ENCODE assay signal across 14 mouse cellular contexts in the genomic region with DNA sequence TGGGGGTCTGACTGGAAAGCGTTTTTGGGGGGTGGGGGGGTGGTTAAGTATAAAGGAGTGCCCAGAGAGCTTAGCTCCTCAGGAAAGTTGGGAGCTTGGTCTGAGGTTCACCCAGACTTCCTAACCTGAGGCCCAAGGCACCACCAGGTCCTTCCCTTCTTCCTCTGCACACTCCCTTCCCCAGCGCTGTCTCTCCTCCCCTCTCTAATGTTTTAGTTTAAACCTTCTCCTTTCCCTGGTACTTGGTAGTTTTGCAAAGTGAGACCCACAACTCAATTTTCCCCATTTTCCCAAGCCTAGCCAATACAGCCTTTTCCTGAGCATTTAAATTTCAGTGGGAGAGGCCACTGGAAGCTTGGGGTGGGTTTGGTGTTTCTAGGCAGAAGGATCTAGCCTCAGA. TPM values are rescaled to one million over a fixed set of nuclear protein-coding genes. Genes with fewer than 3 reads are reported as not detected.
DNase-seq lines count a peak whose midpoint lies in the region; ATAC-seq lines count a peak whose summit lies in the region.
"Had no signal": no experiment of that assay in that cellular context is flagged by ENCODE, and none has a peak within 500 bp of the region (broad histone marks: within the 10 kb centered on the region; RNA-seq: fewer than 3 reads in every experiment).

No protein-coding gene starts in this region.

- no peaks in the 10 kb centered on the region for H3K9me3 ChIP-seq in intestine, embryonic 14.5 days (ENCODE audit: control insufficient read depth, low read length)
- H3K9me3 ChIP-seq in intestine, embryonic 15.5 days, result no peaks in the 10 kb centered on the region
- no peaks in the 10 kb centered on the region for H3K9me3 ChIP-seq in forebrain, embryonic 15.5 days
- H3K9me3 ChIP-seq in midbrain, embryonic 10.5 days (replicated peaks), result no peaks in the 10 kb centered on the region
- no peaks in the 10 kb centered on the region for H3K9me3 ChIP-seq in neural tube, embryonic 15.5 days (replicated peaks)

- no peaks in the 10 kb centered on the region for H3K36me3 ChIP-seq in intestine, embryonic 14.5 days (ENCODE audit: control insufficient read depth, insufficient read depth, low read length)
- no peaks in the 10 kb centered on the region for H3K36me3 ChIP-seq in intestine, embryonic 15.5 days
- no peaks in the 10 kb centered on the region for H3K36me3 ChIP-seq in forebrain, embryonic 15.5 days
- no peaks in the 10 kb centered on the region for H3K36me3 ChIP-seq in midbrain, embryonic 10.5 days
- H3K36me3 ChIP-seq in neural tube, embryonic 15.5 days, result no peaks in the 10 kb centered on the region

- no peak overlapping the region for H3K27ac ChIP-seq in intestine, embryonic 14.5 days (ENCODE audit: low read depth)
- no peak overlapping the region for H3K27ac ChIP-seq in intestine, embryonic 15.5 days
- peak overlapping the region; percentile 74 for H3K27ac ChIP-seq in forebrain, embryonic 15.5 days (replicated peaks)
- H3K27ac ChIP-seq in midbrain, embryonic 10.5 days (replicated peaks), result peak overlapping the region; percentile 77
- no peak overlapping the region for H3K27ac ChIP-seq in neural tube, embryonic 15.5 days (replicated peaks)

- peak; percentile 52 for DNase-seq in intestine, embryonic 14.5 days (ENCODE audit: low spot score)
- peak; percentile 33 for DNase-seq in midbrain, embryonic 10.5 days (ENCODE audit: low spot score)
- no peak for DNase-seq in heart, postnatal 25 days (ENCODE audit: low spot score)
- no peak for DNase-seq in ovary, postnatal 14 days (ENCODE audit: low spot score)
- DNase-seq: adrenal gland, postnatal 14 days; gastrocnemius, postnatal 36 days; heart, postnatal 14 days; kidney, postnatal 14 days; thymus, postnatal 25 days had no signal

- intact Hi-C loops in heart, postnatal 25 days (cut with DNase I), result loop anchor here (10.0 kb wide), 1 partner anchor 555 kb away; a partner anchor contains a TSS

- H3K4me3 ChIP-seq in intestine, embryonic 14.5 days (ENCODE audit: low read depth, low read length), result no peak overlapping the region
- H3K4me3 ChIP-seq in intestine, embryonic 15.5 days (replicated peaks), result no peak overlapping the region
- H3K4me3 ChIP-seq in forebrain, embryonic 15.5 days, result peak overlapping the region; percentile 58
- H3K4me3 ChIP-seq in midbrain, embryonic 10.5 days, result peak overlapping the region; percentile 66
- peak overlapping the region; percentile 10; the same call in 1 of the 2 replicates for H3K4me3 ChIP-seq in neural tube, embryonic 15.5 days (replicated peaks)
- H3K4me3 ChIP-seq: megakaryocyte, embryonic 14.5 days had no signal

- H3K27me3 ChIP-seq in intestine, embryonic 14.5 days (replicated peaks; ENCODE audit: control insufficient read depth, insufficient read depth, low read length), result peaks cover 100% of the 10 kb centered on the region
- H3K27me3 ChIP-seq in intestine, embryonic 15.5 days (replicated peaks), result peaks cover 84% of the 10 kb centered on the region
- peaks cover 10% of the 10 kb centered on the region for H3K27me3 ChIP-seq in forebrain, embryonic 15.5 days
- H3K27me3 ChIP-seq in midbrain, embryonic 10.5 days (ENCODE audit: low read depth, poor library complexity, severe bottlenecking), result peaks cover 100% of the 10 kb centered on the region
- peaks cover 69% of the 10 kb centered on the region for H3K27me3 ChIP-seq in neural tube, embryonic 15.5 days (replicated peaks)

- no peak overlapping the region for H3K4me2 ChIP-seq in intestine, embryonic 14.5 days (ENCODE audit: low read length)
- no peak overlapping the region for H3K4me2 ChIP-seq in intestine, embryonic 15.5 days (replicated peaks)
- H3K4me2 ChIP-seq in forebrain, embryonic 15.5 days (replicated peaks), result peak overlapping the region; percentile 50
- H3K4me2 ChIP-seq in neural tube, embryonic 15.5 days, result peak overlapping the region; percentile 33

- ATAC-seq in intestine, embryonic 14.5 days (replicated peaks; ENCODE audit: low FRiP score, low TSS enrichment, low read depth), result no peak
- ATAC-seq in intestine, embryonic 15.5 days, result no peak
- ATAC-seq in forebrain, embryonic 15.5 days (replicated peaks), result no peak
- ATAC-seq in neural tube, embryonic 15.5 days (ENCODE audit: low FRiP score), result no peak
- no peak for ATAC-seq in megakaryocyte-erythroid progenitor cell, adult 5-6 weeks (replicated peaks; ENCODE audit: low FRiP score, low TSS enrichment, poor library complexity, severe bottlenecking)

- H3K4me1 ChIP-seq in intestine, embryonic 14.5 days (replicated peaks; ENCODE audit: control insufficient read depth, insufficient read depth, low read length), result peaks cover 6% of the 10 kb centered on the region; the same call in 1 of the 2 replicates
- H3K4me1 ChIP-seq in intestine, embryonic 15.5 days (replicated peaks), result peaks cover 19% of the 10 kb centered on the region
- peaks cover 52% of the 10 kb centered on the region for H3K4me1 ChIP-seq in forebrain, embryonic 15.5 days
- peaks cover 61% of the 10 kb centered on the region for H3K4me1 ChIP-seq in midbrain, embryonic 10.5 days
- peaks cover 36% of the 10 kb centered on the region for H3K4me1 ChIP-seq in neural tube, embryonic 15.5 days

- H3K9ac ChIP-seq in intestine, embryonic 14.5 days (ENCODE audit: low read length), result no peak overlapping the region
- no peak overlapping the region for H3K9ac ChIP-seq in intestine, embryonic 15.5 days
- H3K9ac ChIP-seq in forebrain, embryonic 15.5 days (replicated peaks), result peak overlapping the region; percentile 44
- no peak overlapping the region for H3K9ac ChIP-seq in neural tube, embryonic 15.5 days (replicated peaks)

- WGBS in intestine, embryonic 14.5 days, result 3% methylated on average over 2 of the region's 2 CpGs
- whole genome bisulfite sequencing in intestine, embryonic 15.5 days, result 0% methylated on average over 2 of the region's 2 CpGs
- WGBS in forebrain, embryonic 15.5 days, result 17% methylated on average over 2 of the region's 2 CpGs
- WGBS in midbrain, embryonic 10.5 days, result 2% methylated on average over 2 of the region's 2 CpGs
- 18% methylated on average over 2 of the region's 2 CpGs for WGBS in neural tube, embryonic 15.5 days

RNA-seq across cellular contexts. Expression of a gene that starts 10.6 kb away (rescaled TPM):
- 0.19 and 2.2 TPM in 2 replicates for polyA plus RNA-seq in intestine, embryonic 14.5 days (2014; fragmentation: Nextera tagmentation; extraction: Ambion mirVana)
- polyA plus RNA-seq in intestine, embryonic 15.5 days (2015; fragmentation: Nextera tagmentation; extraction: Ambion mirVana), result 2.3 and 2.8 TPM in 2 replicates
- polyA plus RNA-seq in forebrain, embryonic 15.5 days (2015; fragmentation: Nextera tagmentation; extraction: Ambion mirVana), result 45.0 and 57.0 TPM in 2 replicates
- 39.0 and 40.1 TPM in 2 replicates for polyA plus RNA-seq in midbrain, embryonic 10.5 days (2016; fragmentation: Nextera tagmentation; extraction: Ambion mirVana)
- polyA plus RNA-seq in neural tube, embryonic 15.5 days (2015; fragmentation: Nextera tagmentation; extraction: Ambion mirVana), result 9.4 and 11.4 TPM in 2 replicates
- not detected in 2 replicates for total RNA-seq in megakaryocyte-erythroid progenitor cell, adult 5-6 weeks (2014; fragmentation: Nextera tagmentation)
- not detected in 2 replicates for total RNA-seq in megakaryocyte-erythroid progenitor cell, adult 5-6 weeks (2017)
- not detected for total RNA-seq in heart, postnatal 25 days (2021)
- total RNA-seq: adrenal gland, postnatal 14 days; gastrocnemius, postnatal 36 days; heart, postnatal 14 days had no signal

Comparison
In these comparisons a context has a peak if more than half of its experiments do, and no peak if none do; other contexts are left out.
1. DNase-seq: peak in intestine, embryonic 14.5 days (single experiment) and midbrain, embryonic 10.5 days (single experiment); none in heart, postnatal 25 days (single experiment) and ovary, postnatal 14 days (single experiment).
2. H3K27ac ChIP-seq: peak in forebrain, embryonic 15.5 days (single experiment) and midbrain, embryonic 10.5 days (single experiment); none in intestine, embryonic 14.5 days (single experiment), intestine, embryonic 15.5 days (single experiment) and neural tube, embryonic 15.5 days (single experiment).
3. H3K4me2 ChIP-seq: peak in forebrain, embryonic 15.5 days (single experiment) and neural tube, embryonic 15.5 days (single experiment); none in intestine, embryonic 14.5 days (single experiment) and intestine, embryonic 15.5 days (single experiment).
4. H3K4me3 ChIP-seq: peak in forebrain, embryonic 15.5 days (single experiment), midbrain, embryonic 10.5 days (single experiment) and neural tube, embryonic 15.5 days (single experiment); none in intestine, embryonic 14.5 days (single experiment) and intestine, embryonic 15.5 days (single experiment).